Comparison of ENCODE assay signal across 11 mouse cellular contexts in the genomic region with DNA sequence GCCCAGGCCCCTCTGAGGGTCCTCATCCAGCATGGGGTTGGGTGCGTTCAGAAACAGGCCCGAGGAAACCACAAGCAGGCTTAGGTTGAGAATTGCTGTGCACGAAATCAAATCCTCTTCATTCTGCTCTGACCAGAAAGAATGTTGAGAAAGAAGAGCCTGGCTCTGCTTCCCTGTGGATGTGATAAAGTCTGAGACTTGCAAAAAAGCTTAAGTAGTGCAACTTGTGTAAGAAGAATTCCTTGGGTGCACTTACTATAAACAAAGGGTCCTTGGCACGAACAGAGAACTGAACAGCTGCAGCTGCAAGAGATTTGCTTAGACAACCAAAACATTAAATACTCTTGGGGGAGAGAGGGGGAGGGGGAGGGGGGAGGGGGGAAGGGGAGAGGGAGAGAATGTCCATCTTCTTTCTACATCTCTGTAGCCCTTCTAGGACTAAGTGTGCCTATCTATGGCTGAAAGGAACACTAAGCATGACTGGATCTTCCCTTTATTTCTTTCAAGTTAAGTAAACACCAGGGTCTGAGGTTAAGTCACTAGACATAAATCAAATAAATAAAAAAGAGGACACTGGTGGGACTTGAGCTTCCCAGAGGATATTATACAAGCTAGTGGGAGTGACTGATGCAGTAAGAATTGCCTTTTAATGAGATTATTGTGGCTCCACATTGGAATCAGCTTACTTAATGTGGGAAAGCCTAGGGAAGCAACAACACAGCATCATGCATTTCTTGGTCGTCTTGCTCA. TPM values are rescaled to one million over a fixed set of nuclear protein-coding genes. Genes with fewer than 3 reads are reported as not detected.
DNase-seq lines count a peak whose midpoint lies in the region; ATAC-seq lines count a peak whose summit lies in the region.
"Had no signal": no experiment of that assay in that cellular context is flagged by ENCODE, and none has a peak within 500 bp of the region (broad histone marks: within the 10 kb centered on the region; RNA-seq: fewer than 3 reads in every experiment).

No protein-coding gene starts in this region.

- H3K4me2 ChIP-seq in embryonic facial prominence, embryonic 12.5 days (replicated peaks), result no peak overlapping the region
- H3K4me2 ChIP-seq in kidney, embryonic 14.5 days (replicated peaks; ENCODE audit: low read depth, low read length), result no peak overlapping the region
- no peak overlapping the region for H3K4me2 ChIP-seq in midbrain, embryonic 13.5 days (replicated peaks)
- H3K4me2 ChIP-seq: liver, embryonic 15.5 days had no signal

- H3K4me1 ChIP-seq in embryonic facial prominence, embryonic 12.5 days, result peaks cover 13% of the 10 kb centered on the region
- peaks cover 17% of the 10 kb centered on the region for H3K4me1 ChIP-seq in kidney, embryonic 14.5 days (ENCODE audit: control insufficient read depth, insufficient read depth, low read length)
- 0 out of 2 replicates have a peak, but pooled peaks cover 20% of the 10 kb centered on the region for H3K4me1 ChIP-seq in midbrain, embryonic 13.5 days (replicated peaks)

- ATAC-seq in embryonic facial prominence, embryonic 12.5 days (ENCODE audit: insufficient number of reproducible peaks, insufficient read depth, low FRiP score, low TSS enrichment), result 0 out of 2 replicates have a peak, but pooled peaks have one; percentile 25
- ATAC-seq in kidney, embryonic 14.5 days (ENCODE audit: low FRiP score, low TSS enrichment), result peak; percentile 89
- ATAC-seq in midbrain, embryonic 13.5 days, result no peak

- DNase-seq in heart, adult 9 months (ENCODE audit: low spot score in 2 of 2), result peak; percentile 36 to 61
- DNase-seq in heart, adult 8-10 months (ENCODE audit: low spot score), result no peak
- no peak for DNase-seq in frontal cortex, postnatal 25 days (ENCODE audit: low spot score in 2 of 2)
- no peak for DNase-seq in left cerebral cortex, postnatal 10 days (ENCODE audit: extremely low spot score in 1 of 2, low spot score in 2 of 2)
- DNase-seq in left cerebral cortex, adult 9 months (ENCODE audit: low spot score in 2 of 2), result no peak
- DNase-seq: gastrocnemius, postnatal 14 days; right cerebral cortex, adult 18-20 months had no signal

- H3K9ac ChIP-seq in embryonic facial prominence, embryonic 12.5 days, result no peak overlapping the region
- no peak overlapping the region for H3K9ac ChIP-seq in kidney, embryonic 14.5 days (ENCODE audit: low read depth, low read length)
- no peak overlapping the region for H3K9ac ChIP-seq in midbrain, embryonic 13.5 days (replicated peaks)
- H3K9ac ChIP-seq: liver, embryonic 15.5 days had no signal

- no peaks in the 10 kb centered on the region for H3K27me3 ChIP-seq in embryonic facial prominence, embryonic 12.5 days
- no peaks in the 10 kb centered on the region; the same call in 1 of the 2 replicates for H3K27me3 ChIP-seq in kidney, embryonic 14.5 days (ENCODE audit: control insufficient read depth, insufficient read depth, low read length)
- H3K27me3 ChIP-seq in midbrain, embryonic 13.5 days, result no peaks in the 10 kb centered on the region
- H3K27me3 ChIP-seq: liver, embryonic 15.5 days had no signal

- no peaks in the 10 kb centered on the region for H3K36me3 ChIP-seq in embryonic facial prominence, embryonic 12.5 days
- H3K36me3 ChIP-seq in kidney, embryonic 14.5 days (ENCODE audit: control insufficient read depth, insufficient read depth, low read length), result no peaks in the 10 kb centered on the region
- H3K36me3 ChIP-seq in midbrain, embryonic 13.5 days, result no peaks in the 10 kb centered on the region
- H3K36me3 ChIP-seq: liver, embryonic 15.5 days had no signal

- H3K4me3 ChIP-seq in embryonic facial prominence, embryonic 12.5 days, result no peak overlapping the region
- no peak overlapping the region for H3K4me3 ChIP-seq in kidney, embryonic 14.5 days (ENCODE audit: low read length)
- no peak overlapping the region for H3K4me3 ChIP-seq in midbrain, embryonic 13.5 days (replicated peaks)
- H3K4me3 ChIP-seq: liver, embryonic 15.5 days had no signal

- peak overlapping the region; percentile 75 for H3K27ac ChIP-seq in embryonic facial prominence, embryonic 12.5 days
- peak overlapping the region; percentile 89 for H3K27ac ChIP-seq in kidney, embryonic 14.5 days (ENCODE audit: low read depth, low read length)
- H3K27ac ChIP-seq in midbrain, embryonic 13.5 days, result 0 out of 2 replicates have a peak overlapping the region, but pooled peaks have one; percentile 15
- H3K27ac ChIP-seq: liver, embryonic 15.5 days had no signal

- intact Hi-C loops in left cerebral cortex, postnatal 10 days (cut with DNase I), result no loop called here

- WGBS in embryonic facial prominence, embryonic 12.5 days, result 20% methylated on average over 5 of the region's 5 CpGs
- WGBS in kidney, embryonic 14.5 days, result 20% methylated on average over 5 of the region's 5 CpGs
- 22% methylated on average over 5 of the region's 5 CpGs for WGBS in midbrain, embryonic 13.5 days

- no peaks in the 10 kb centered on the region for H3K9me3 ChIP-seq in embryonic facial prominence, embryonic 12.5 days
- H3K9me3 ChIP-seq in kidney, embryonic 14.5 days (ENCODE audit: control insufficient read depth, low read length), result no peaks in the 10 kb centered on the region
- H3K9me3 ChIP-seq in midbrain, embryonic 13.5 days, result no peaks in the 10 kb centered on the region
- H3K9me3 ChIP-seq: liver, embryonic 15.5 days had no signal

RNA-seq across cellular contexts. Expression of gene Nid2, which starts 12.8 kb away (rescaled TPM):
- 10 to 100 TPM; 17.5 to 19.7 (median 18.4) TPM for total RNA-seq in heart, adult 8-10 months (2022)
- 85.7 and 87.2 TPM in 2 replicates for polyA plus RNA-seq in embryonic facial prominence, embryonic 12.5 days (2016; fragmentation: Nextera tagmentation; extraction: Ambion mirVana)
- 74.3 and 95.7 TPM in 2 replicates for polyA plus RNA-seq in kidney, embryonic 14.5 days (2014; fragmentation: Nextera tagmentation; extraction: Ambion mirVana)
- polyA plus RNA-seq in midbrain, embryonic 13.5 days (2015; fragmentation: Nextera tagmentation; extraction: Ambion mirVana), result 35.1 and 40.7 TPM in 2 replicates
- total RNA-seq in left cerebral cortex, postnatal 10 days (2021), result 10 to 100 TPM; 13.0 to 14.9 TPM

Comparison
In these comparisons a context has a peak if more than half of its experiments do, and no peak if none do; other contexts are left out.
1. DNase-seq: peak in heart, adult 9 months (2 of 2); none in heart, adult 8-10 months (single experiment), frontal cortex, postnatal 25 days (0 of 2), left cerebral cortex, postnatal 10 days (0 of 2) and left cerebral cortex, adult 9 months (0 of 2).
2. H3K27ac ChIP-seq: peak in every context shown above with its lines; median percentile 89 in kidney, embryonic 14.5 days; 75 in embryonic facial prominence, embryonic 12.5 days; 15 in midbrain, embryonic 13.5 days.